Mouse (Mus musculus) forebrain, embryonic 16.5 days (tissue): ENCODE data around the gene Ppcs. TPM values are rescaled to one million over a fixed set of nuclear protein-coding genes. Genes with fewer than 3 reads are reported as not detected.
A peak's percentile ranks its signal among the peaks of the same experiment; 100 is the strongest.

Source experiments
- ATAC-seq: fragments of 200-750 bp; cut with Nextera tagmentation; 2 replicates; pipeline ENCODE4 v1.8.0; 2017; ENCODE audit warnings: mild to moderate bottlenecking, moderate library complexity
- H3K27ac ChIP-seq: fragments of 300-500 bp; sonication (generic); 2 replicates; pipeline ENCODE4 v1.5.1; 2014; ENCODE audit warnings: low read length, control low read depth
- H3K27me3 ChIP-seq: fragments of 300-500 bp; sonication (generic); replicated peaks from 2 replicates; pipeline ENCODE4 v1.6.1; 2014; ENCODE audit warnings: low read length; ENCODE audit not compliant: control insufficient read depth, insufficient read depth
- H3K36me3 ChIP-seq: fragments of 300-500 bp; sonication (generic); 2 replicates; pipeline ENCODE4 v1.6.1; 2014; ENCODE audit not compliant: control insufficient read depth, insufficient read depth
- H3K4me1 ChIP-seq: fragments of 300-500 bp; sonication (generic); replicated peaks from 2 replicates; pipeline ENCODE4 v1.6.1; 2014; ENCODE audit warnings: low read length; ENCODE audit not compliant: control insufficient read depth, insufficient read depth
- H3K4me2 ChIP-seq: fragments of 300-500 bp; sonication (generic); 2 replicates; pipeline ENCODE4 v1.6.1; 2014; ENCODE audit warnings: mild to moderate bottlenecking, low read length, control low read depth
- H3K4me3 ChIP-seq: fragments of 300-500 bp; sonication (generic); replicated peaks from 2 replicates; pipeline ENCODE4 v1.5.1; 2014; ENCODE audit warnings: mild to moderate bottlenecking, low read length, control low read depth
- H3K9ac ChIP-seq: fragments of 300-500 bp; sonication (generic); replicated peaks from 2 replicates; pipeline ENCODE4 v1.6.1; 2014; ENCODE audit warnings: low read depth, low read length, control low read depth
- H3K9me3 ChIP-seq: fragments of 300-500 bp; sonication (generic); 2 replicates; pipeline ENCODE4 v1.6.1; 2016; ENCODE audit warnings: low read length; ENCODE audit not compliant: control insufficient read depth
- WGBS: fragments of 180-500 bp; shearing (Covaris S2); extraction: QIAGEN DNeasy Blood & Tissue Kit; methylation state at CpG from one replicate; pipeline ENCODE4 v1.1.7; 2014; 5-methylcytosine and 5-hydroxymethylcytosine counted together
- polyA plus RNA-seq: library from polyadenylated mRNA; unstranded; fragments of >200 nt; fragmentation: Nextera tagmentation; extraction: Ambion mirVana; gene quantifications from 2 replicates; pipeline ENCODE4 v1.2.1, GENCODE M21; 2015

Gene Ppcs
- polyA plus RNA-seq, 1 experiment from 2014 or later = 16.2 TPM

DNA sequence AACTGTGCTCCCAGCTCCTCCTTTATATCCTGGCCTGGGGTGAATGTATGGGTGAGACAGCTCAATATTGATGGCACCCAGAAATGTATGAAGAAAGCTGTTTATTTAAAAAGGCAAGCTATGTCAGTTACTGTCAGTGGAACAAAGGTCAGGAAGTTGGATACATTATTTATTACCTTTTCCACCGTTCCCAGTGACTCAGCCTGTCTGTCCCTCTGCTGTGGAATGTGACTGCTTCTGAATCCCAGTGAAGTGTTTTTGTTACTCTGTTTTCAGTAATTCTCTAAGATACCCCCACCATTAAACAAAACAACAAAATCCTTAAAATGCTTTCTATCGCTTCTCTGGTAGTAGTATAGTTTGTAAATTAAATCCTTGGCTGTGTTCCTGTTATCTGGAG, 3.4 kb upstream of the Ppcs start:
- no peak overlapping the region for H3K27ac ChIP-seq
- H3K4me2 ChIP-seq = no peak overlapping the region
- H3K9ac ChIP-seq = no peak overlapping the region
- H3K27me3 ChIP-seq = no peaks in the 10 kb centered on the region
- WGBS = 69% methylated on average over 2 of the region's 2 CpGs
- no peak for ATAC-seq
- peaks cover 11% of the 10 kb centered on the region for H3K4me1 ChIP-seq
- H3K4me3 ChIP-seq = no peak overlapping the region
- H3K9me3 ChIP-seq = no peaks in the 10 kb centered on the region
- no peaks in the 10 kb centered on the region for H3K36me3 ChIP-seq

DNA sequence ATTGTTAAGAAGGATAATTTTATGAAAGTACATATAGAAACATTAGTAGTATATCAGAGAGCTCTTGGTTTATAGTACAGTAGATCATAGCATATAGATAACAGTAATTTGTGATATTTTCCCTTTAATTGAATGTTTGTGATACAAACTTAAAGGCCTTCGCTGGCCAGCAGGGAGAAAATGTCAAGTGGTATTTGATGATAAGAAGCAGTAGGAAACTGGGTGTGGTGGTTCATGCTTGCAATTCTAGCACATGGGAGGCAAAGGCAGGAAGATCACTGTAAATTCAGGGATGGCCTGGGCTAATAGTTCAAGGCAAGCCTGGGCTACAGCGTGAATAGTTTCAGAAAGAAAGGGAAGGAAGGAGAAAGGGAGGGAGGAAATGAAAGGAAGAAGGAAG, 2.9 kb upstream of the Ppcs start:
- Histone ChIP-seq H3K36me3 (no peaks in the 10 kb centered on the region), H3K9ac (no peak overlapping the region), H3K4me1 (peaks cover 11% of the 10 kb centered on the region), H3K27me3 (no peaks in the 10 kb centered on the region), H3K4me3 (no peak overlapping the region), H3K4me2 (no peak overlapping the region), H3K27ac (no peak overlapping the region), H3K9me3 (no peaks in the 10 kb centered on the region)
- 90% methylated on average over 2 of the region's 2 CpGs for WGBS
- ATAC-seq = no peak

DNA sequence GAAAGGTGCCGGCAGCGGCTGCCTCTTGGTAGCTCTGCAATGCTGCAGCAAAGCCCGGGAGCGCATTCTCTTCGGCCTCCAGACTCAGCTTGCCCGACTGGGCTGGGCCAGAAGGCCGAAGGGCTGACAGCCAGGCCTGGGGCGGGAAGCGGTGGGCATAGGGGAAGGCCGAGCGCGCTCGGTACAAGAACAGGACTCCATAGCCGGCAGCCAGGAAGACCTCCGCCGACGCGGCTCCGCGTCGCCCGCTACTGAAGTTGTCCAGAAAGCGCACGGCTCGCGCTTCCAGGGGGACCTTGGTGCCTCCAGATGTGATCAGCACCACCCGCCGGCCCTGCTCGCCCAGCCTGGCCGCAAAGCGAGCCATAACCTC, 313 bp downstream of the Ppcs start:
- Histone ChIP-seq H3K36me3 (no peaks in the 10 kb centered on the region), H3K9ac (peak overlapping the region; percentile 75), H3K27me3 (no peaks in the 10 kb centered on the region), H3K27ac (peak overlapping the region; percentile 86), H3K9me3 (no peaks in the 10 kb centered on the region), H3K4me3 (peak overlapping the region; percentile 77), H3K4me1 (peaks cover 11% of the 10 kb centered on the region), H3K4me2 (peak overlapping the region; percentile 84)
- no peak; the same call in 1 of the 2 replicates for ATAC-seq
- WGBS = 0% methylated on average over 31 of the region's 31 CpGs

DNA sequence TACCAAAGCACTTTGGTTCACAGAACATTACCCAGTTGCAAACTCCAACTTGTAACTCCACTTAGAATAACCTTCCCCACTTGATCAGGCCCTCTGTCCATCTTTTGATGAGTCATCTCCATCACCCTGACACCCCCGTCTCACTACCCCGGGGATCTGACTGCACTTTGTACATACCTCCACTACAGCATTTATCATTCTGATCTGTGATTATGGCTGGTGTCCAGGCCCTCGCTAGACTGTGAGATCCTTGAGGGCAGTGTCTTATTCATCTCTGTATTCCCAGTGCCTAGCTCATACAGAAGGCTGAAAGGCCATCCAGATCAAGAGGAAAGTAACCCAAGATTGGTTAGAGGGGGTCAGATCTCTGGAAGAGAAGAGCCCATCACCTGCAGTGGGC, 1.0 kb downstream of the Ppcs start:
- Histone ChIP-seq H3K4me3 (peak overlapping the region; percentile 77), H3K4me2 (peak overlapping the region; percentile 84), H3K27ac (no peak overlapping the region), H3K9ac (peak overlapping the region; percentile 75; the same call in 1 of the 2 replicates), H3K4me1 (peaks cover 11% of the 10 kb centered on the region), H3K27me3 (no peaks in the 10 kb centered on the region), H3K36me3 (no peaks in the 10 kb centered on the region), H3K9me3 (no peaks in the 10 kb centered on the region)
- 71% methylated on average over 3 of the region's 3 CpGs for WGBS
- ATAC-seq = no peak

DNA sequence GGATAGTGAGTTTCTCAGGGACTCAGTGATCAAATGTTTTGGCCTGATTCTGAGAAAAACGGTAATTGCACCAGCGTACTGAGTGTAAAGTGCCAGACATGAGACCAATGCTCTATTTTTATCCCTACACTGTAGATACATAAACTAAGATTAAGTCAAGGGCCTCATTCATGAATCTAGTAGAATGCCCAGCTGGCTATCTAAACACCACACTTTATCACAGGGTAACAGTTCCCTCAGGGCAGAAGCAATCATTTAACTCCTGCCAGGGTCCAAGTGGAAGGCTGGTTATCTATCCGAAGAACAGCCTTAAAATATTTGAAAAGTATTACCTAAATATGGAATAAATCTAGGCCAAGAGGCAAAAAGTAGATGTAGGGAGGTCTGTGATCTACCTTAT, 4.3 kb downstream of the Ppcs start:
- peaks cover 18% of the 10 kb centered on the region for H3K4me1 ChIP-seq
- WGBS = 92% methylated on average over 3 of the region's 3 CpGs
- ATAC-seq = no peak

DNA sequence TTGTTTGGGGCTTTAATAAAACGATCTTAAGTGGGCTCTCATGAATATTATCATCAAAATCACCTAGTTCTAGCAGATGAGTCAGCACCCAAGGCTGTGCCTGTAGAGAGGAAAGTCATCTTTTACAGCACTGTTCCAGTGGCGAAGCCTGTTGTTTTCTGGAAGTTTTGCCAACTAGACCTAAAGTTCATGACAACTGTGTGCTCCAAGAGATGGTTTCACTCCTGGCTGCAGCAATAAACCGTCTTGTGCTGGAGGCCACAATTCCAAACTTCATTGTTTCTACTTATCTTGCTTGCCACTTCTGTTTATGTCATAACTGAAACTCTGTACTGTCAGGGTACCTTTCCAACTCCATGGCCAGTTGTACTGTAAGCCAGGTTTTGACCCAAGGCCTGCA, 5.0 kb downstream of the Ppcs start:
- no peak for ATAC-seq
- Histone ChIP-seq H3K27ac (no peak overlapping the region), H3K9me3 (no peaks in the 10 kb centered on the region), H3K27me3 (no peaks in the 10 kb centered on the region), H3K36me3 (no peaks in the 10 kb centered on the region), H3K9ac (no peak overlapping the region), H3K4me2 (no peak overlapping the region), H3K4me3 (no peak overlapping the region), H3K4me1 (peaks cover 22% of the 10 kb centered on the region)
- 85% methylated on average over 3 of the region's 3 CpGs for WGBS

More for the DNA sequence above, 4.3 kb downstream of the Ppcs start:
- Histone ChIP-seq H3K9me3 (no peaks in the 10 kb centered on the region), H3K27ac (no peak overlapping the region), H3K36me3 (no peaks in the 10 kb centered on the region), H3K27me3 (no peaks in the 10 kb centered on the region), H3K9ac (no peak overlapping the region), H3K4me2 (no peak overlapping the region), H3K4me3 (no peak overlapping the region)

DNA sequence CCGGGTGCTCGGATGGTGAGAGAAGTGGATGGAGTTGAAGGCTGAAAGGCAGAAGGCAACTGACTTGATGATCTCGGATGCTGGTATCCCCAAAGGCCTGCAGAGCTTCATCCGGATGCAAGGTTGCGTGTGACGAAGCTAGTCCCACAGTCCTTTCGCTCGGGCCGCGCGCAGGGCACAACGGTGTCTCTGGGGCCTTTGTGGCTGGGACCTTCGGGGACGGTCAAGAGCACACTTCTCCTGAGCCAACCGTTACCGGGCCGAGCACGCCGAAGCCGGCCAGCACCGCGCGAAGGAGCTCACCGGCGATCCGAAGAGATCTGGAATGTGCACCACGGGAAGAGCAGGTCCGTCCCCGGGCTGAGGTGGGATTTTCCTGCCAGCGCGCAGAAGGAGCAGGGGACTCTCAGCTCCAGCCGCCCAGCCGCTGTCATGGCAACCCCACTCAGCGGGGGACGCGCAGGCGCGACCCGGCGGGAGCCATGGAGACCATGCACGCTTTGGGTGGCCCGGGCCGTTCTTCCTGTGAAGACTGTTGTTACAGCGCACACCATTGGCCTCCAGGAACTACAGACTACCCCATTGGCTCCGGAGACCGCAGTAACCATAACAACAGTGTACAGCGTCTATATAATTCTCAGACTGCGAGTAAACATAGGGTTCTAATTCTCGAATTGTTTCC, 7.0 kb downstream of the Ppcs start, which contains the start of gene Ccdc30:
TSS of gene Ccdc30 (minus strand) at position 450 of the 682 bp plus-strand sequence.
- peak within 1 kb of the TSS; percentile 79 for H3K4me2 ChIP-seq
- H3K9ac ChIP-seq = peak within 1 kb of the TSS; percentile 67
- peak within 1 kb of the TSS; percentile 45 for H3K27ac ChIP-seq
- H3K27me3 ChIP-seq = no peaks in the 10 kb centered on the region
- H3K4me3 ChIP-seq = peak within 1 kb of the TSS; percentile 67
- 1% methylated on average over 49 of the region's 49 CpGs for WGBS
- peaks cover 15% of the 10 kb centered on the region for H3K4me1 ChIP-seq
- H3K9me3 ChIP-seq = no peaks in the 10 kb centered on the region
- peak; percentile 100 for ATAC-seq
- no peaks in the 10 kb centered on the region for H3K36me3 ChIP-seq

DNA sequence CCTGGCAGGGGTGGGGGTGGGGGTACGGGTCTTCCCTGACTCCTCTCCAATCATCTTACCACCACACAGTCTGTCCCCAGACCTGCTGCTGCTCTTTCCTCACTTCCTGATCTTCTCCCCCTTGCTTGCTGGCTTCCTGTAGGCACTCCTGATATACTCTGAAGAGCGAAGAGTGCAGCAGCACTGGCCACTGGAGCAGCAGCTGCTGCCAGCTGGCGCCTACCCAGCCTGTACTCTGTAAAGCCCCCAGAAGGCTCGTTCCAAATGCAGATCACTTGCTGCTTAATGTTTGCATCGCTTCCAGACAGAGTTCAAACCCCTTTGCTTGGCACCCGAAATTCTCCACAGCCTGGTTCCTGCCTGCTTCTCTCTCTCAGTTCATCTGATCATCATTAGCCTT, 9.4 kb downstream of the Ppcs start:
- H3K4me1 ChIP-seq = peaks cover 15% of the 10 kb centered on the region
- no peaks in the 10 kb centered on the region for H3K27me3 ChIP-seq
- H3K9ac ChIP-seq = no peak overlapping the region
- no peaks in the 10 kb centered on the region for H3K36me3 ChIP-seq
- no peak overlapping the region for H3K4me3 ChIP-seq
- H3K4me2 ChIP-seq = no peak overlapping the region
- ATAC-seq = 0 out of 2 replicates have a peak, but pooled peaks have one; percentile 26
- WGBS = 36% methylated on average over 6 of the region's 6 CpGs
- no peak overlapping the region for H3K27ac ChIP-seq
- H3K9me3 ChIP-seq = no peaks in the 10 kb centered on the region

DNA sequence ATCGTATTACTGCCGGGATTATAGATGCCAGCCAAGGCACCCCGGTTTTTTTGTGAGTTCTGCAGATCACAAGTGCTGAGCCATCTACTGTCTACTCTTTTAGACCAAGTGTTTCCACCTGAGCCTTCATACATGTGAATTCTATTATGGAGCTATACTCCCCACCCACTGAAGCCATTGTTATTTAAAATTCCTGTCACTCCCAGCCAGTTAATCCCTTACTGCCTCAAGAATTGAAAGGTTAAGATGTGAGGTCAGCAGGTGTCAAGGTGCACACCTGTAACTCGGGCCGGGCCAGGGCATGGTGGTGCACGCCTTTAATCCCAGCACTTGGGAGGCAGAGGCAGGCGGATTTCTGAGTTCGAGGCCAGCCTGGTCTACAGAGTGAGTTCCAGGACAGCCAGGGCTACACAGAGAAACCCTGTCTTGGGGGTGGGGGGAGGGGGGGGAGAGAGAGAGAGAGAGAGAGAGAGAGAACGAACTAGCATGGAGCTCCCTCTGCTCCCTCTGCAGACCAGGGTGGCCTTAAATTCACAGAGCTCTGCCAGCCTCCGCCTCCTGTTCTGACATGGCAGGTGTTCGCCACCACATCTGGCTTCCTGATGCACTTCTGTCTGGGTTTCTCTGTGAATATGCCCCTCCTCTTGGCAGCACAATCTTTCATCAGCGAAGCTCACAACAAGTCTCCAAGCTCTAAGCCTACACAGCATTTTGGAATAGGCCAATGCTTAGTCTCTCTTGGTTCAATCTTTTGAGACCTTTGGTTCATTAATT, 10.2 kb downstream of the Ppcs start:
- Histone ChIP-seq H3K36me3 (no peaks in the 10 kb centered on the region), H3K9me3 (no peaks in the 10 kb centered on the region), H3K4me2 (no peak overlapping the region), H3K27me3 (no peaks in the 10 kb centered on the region), H3K4me3 (no peak overlapping the region), H3K9ac (no peak overlapping the region), H3K27ac (no peak overlapping the region), H3K4me1 (peaks cover 15% of the 10 kb centered on the region)
- no peak for ATAC-seq
- WGBS = 82% methylated on average over 12 of the region's 12 CpGs
